Comparison of ENCODE assay signal across 9 mouse cellular contexts in genomic region chr12:111165146-111165812, GRCm38 (mm10). TPM values are rescaled to one million over a fixed set of nuclear protein-coding genes. Genes with fewer than 3 reads are reported as not detected.
DNase-seq lines count a peak whose midpoint lies in the region; ATAC-seq and TF ChIP-seq lines count a peak whose summit lies in the region.
"Had no signal": no experiment of that assay in that cellular context is flagged by ENCODE, and none has a peak within 500 bp of the region (broad histone marks: within the 10 kb centered on the region; RNA-seq: fewer than 3 reads in every experiment).

No protein-coding gene starts in this region.

- H3K36me3 ChIP-seq in hindbrain, embryonic 10.5 days: no peaks in the 10 kb centered on the region
- no peaks in the 10 kb centered on the region for H3K36me3 ChIP-seq in limb, embryonic 11.5 days (ENCODE audit: control insufficient read depth, insufficient read depth, low read length)
- no peaks in the 10 kb centered on the region for H3K36me3 ChIP-seq in midbrain, embryonic 10.5 days
- H3K36me3 ChIP-seq: G1E had no signal

- TF ChIP-seq CTCF in embryonic fibroblast, embryonic 13.5 days (IDR thresholded peaks at IDR 0.05; ENCODE audit: borderline replicate concordance, insufficient read depth, low read length): peak; percentile 41; the same call in 1 of the 2 replicates

- no peaks in the 10 kb centered on the region for H3K9me3 ChIP-seq in hindbrain, embryonic 10.5 days
- H3K9me3 ChIP-seq in limb, embryonic 11.5 days (ENCODE audit: control insufficient read depth, low read length): no peaks in the 10 kb centered on the region
- no peaks in the 10 kb centered on the region for H3K9me3 ChIP-seq in midbrain, embryonic 10.5 days (replicated peaks)

- no peak overlapping the region for H3K9ac ChIP-seq in limb, embryonic 11.5 days (ENCODE audit: low read length)

- DNase-seq in adrenal gland, adult (ENCODE audit: inconsistent age in 2 of 2, low spot score in 1 of 2): peak; percentile 65 to 80
- DNase-seq in adrenal gland, adult 18-20 months (ENCODE audit: low spot score in 2 of 2): no peak
- DNase-seq in adrenal gland, postnatal 36 days: peak; percentile 60 to 64
- DNase-seq in hindbrain, embryonic 10.5 days (ENCODE audit: low spot score): peak; percentile 63
- peak; percentile 59 for DNase-seq in limb, embryonic 11.5 days (ENCODE audit: low spot score)
- peak; percentile 57 for DNase-seq in midbrain, embryonic 10.5 days (ENCODE audit: low spot score)
- DNase-seq in spleen, postnatal 36 days (ENCODE audit: low spot score in 2 of 2): peak; percentile 71

- peaks cover 6% of the 10 kb centered on the region; the same call in 1 of the 2 replicates for H3K4me1 ChIP-seq in embryonic fibroblast, embryonic 13.5 days (ENCODE audit: control insufficient read depth, insufficient read depth, low read length)
- H3K4me1 ChIP-seq in hindbrain, embryonic 10.5 days (replicated peaks): peaks cover 67% of the 10 kb centered on the region
- H3K4me1 ChIP-seq in limb, embryonic 11.5 days (ENCODE audit: control insufficient read depth, insufficient read depth, low read length): peaks cover 22% of the 10 kb centered on the region
- peaks cover 66% of the 10 kb centered on the region for H3K4me1 ChIP-seq in midbrain, embryonic 10.5 days

- H3K27me3 ChIP-seq in hindbrain, embryonic 10.5 days (ENCODE audit: insufficient read depth, poor library complexity, severe bottlenecking): no peaks in the 10 kb centered on the region
- no peaks in the 10 kb centered on the region for H3K27me3 ChIP-seq in limb, embryonic 11.5 days (ENCODE audit: control insufficient read depth, insufficient read depth, low read length)
- H3K27me3 ChIP-seq in midbrain, embryonic 10.5 days (ENCODE audit: low read depth, poor library complexity, severe bottlenecking): no peaks in the 10 kb centered on the region

- no peak for TF ChIP-seq POLR2A in embryonic fibroblast, embryonic 13.5 days (IDR thresholded peaks at IDR 0.05; ENCODE audit: low read depth, low read length)

- ATAC-seq in limb, embryonic 11.5 days (ENCODE audit: insufficient number of reproducible peaks, low FRiP score, low TSS enrichment, low read depth): no peak

- 66% methylated on average over 10 of the region's 10 CpGs for WGBS in hindbrain, embryonic 10.5 days
- 68% methylated on average over 10 of the region's 10 CpGs for WGBS in limb, embryonic 11.5 days
- WGBS in midbrain, embryonic 10.5 days: 72% methylated on average over 10 of the region's 10 CpGs

- no peak overlapping the region for H3K4me3 ChIP-seq in embryonic fibroblast, embryonic 13.5 days (ENCODE audit: insufficient read depth, low read length)
- peak overlapping the region; percentile 89 for H3K4me3 ChIP-seq in hindbrain, embryonic 10.5 days
- H3K4me3 ChIP-seq in limb, embryonic 11.5 days (ENCODE audit: low read depth, low read length): peak overlapping the region; percentile 90
- H3K4me3 ChIP-seq in midbrain, embryonic 10.5 days: peak overlapping the region; percentile 88

- peak overlapping the region; percentile 4; the same call in 1 of the 2 replicates for H3K27ac ChIP-seq in embryonic fibroblast, embryonic 13.5 days (ENCODE audit: insufficient read depth, low read length)
- H3K27ac ChIP-seq in hindbrain, embryonic 10.5 days: peak overlapping the region; percentile 92
- peak overlapping the region; percentile 80; the same call in 1 of the 2 replicates for H3K27ac ChIP-seq in limb, embryonic 11.5 days (replicated peaks; ENCODE audit: low read depth, low read length)
- peak overlapping the region; percentile 92 for H3K27ac ChIP-seq in midbrain, embryonic 10.5 days (replicated peaks)

- peak overlapping the region; percentile 76; the same call in 1 of the 2 replicates for H3K4me2 ChIP-seq in limb, embryonic 11.5 days (ENCODE audit: low read depth, severe bottlenecking)

RNA-seq across cellular contexts. Expression of gene Traf3, which starts 0.9 kb away (rescaled TPM):
- 10 to 100 TPM; 18.8 to 23.8 TPM for total RNA-seq in adrenal gland, adult 18-20 months (2021)
- total RNA-seq in adrenal gland, postnatal 36 days (2021): 10 to 100 TPM; 28.9 to 30.9 TPM
- 18.5 and 18.8 TPM in 2 replicates for polyA plus RNA-seq in embryonic fibroblast, embryonic 13.5 days (2011; ENCODE audit: insufficient read length, low read depth, missing spikeins)
- 11.0 and 13.9 TPM in 2 replicates for polyA plus RNA-seq in hindbrain, embryonic 10.5 days (2016; fragmentation: Nextera tagmentation; extraction: Ambion mirVana)
- polyA plus RNA-seq in limb, embryonic 11.5 days (2014; fragmentation: Nextera tagmentation; extraction: Ambion mirVana): 9.8 and 10.8 TPM in 2 replicates
- 11.5 and 15.0 TPM in 2 replicates for polyA plus RNA-seq in midbrain, embryonic 10.5 days (2016; fragmentation: Nextera tagmentation; extraction: Ambion mirVana)
- polyA plus RNA-seq: G1E had no signal

RNA-seq across cellular contexts. Expression of gene 4930595D18Rik, which starts 19.0 kb away (rescaled TPM):
- not detected for total RNA-seq in adrenal gland, adult 18-20 months (2021)
- total RNA-seq in adrenal gland, postnatal 36 days (2021): not detected
- not detected in 2 replicates for polyA plus RNA-seq in embryonic fibroblast, embryonic 13.5 days (2011; ENCODE audit: insufficient read length, low read depth, missing spikeins)
- polyA plus RNA-seq in hindbrain, embryonic 10.5 days (2016; fragmentation: Nextera tagmentation; extraction: Ambion mirVana): not detected in 2 replicates
- polyA plus RNA-seq in limb, embryonic 11.5 days (2014; fragmentation: Nextera tagmentation; extraction: Ambion mirVana): not detected in 2 replicates
- not detected in 2 replicates for polyA plus RNA-seq in midbrain, embryonic 10.5 days (2016; fragmentation: Nextera tagmentation; extraction: Ambion mirVana)
- polyA plus RNA-seq: G1E had no signal

Comparison
In these comparisons a context has a peak if more than half of its experiments do, and no peak if none do; other contexts are left out.
1. DNase-seq: peak in adrenal gland, adult (2 of 2), adrenal gland, postnatal 36 days (2 of 2), hindbrain, embryonic 10.5 days (single experiment), limb, embryonic 11.5 days (single experiment), midbrain, embryonic 10.5 days (single experiment) and spleen, postnatal 36 days (2 of 2); none in adrenal gland, adult 18-20 months (0 of 2).
2. H3K27ac ChIP-seq: peak in every context shown above with its lines; median percentile 92 in hindbrain, embryonic 10.5 days; 92 in midbrain, embryonic 10.5 days; 80 in limb, embryonic 11.5 days; 4 in embryonic fibroblast, embryonic 13.5 days.